Mouse (Mus musculus) liver, adult 2 months (tissue): Measurements from ENCODE around the gene Hamp2. TPM values are rescaled to one million over a fixed set of nuclear protein-coding genes. Genes with fewer than 3 reads are reported as not detected.
"Not testable (repeated sequence)": the region's sequence is repeated elsewhere in the genome, so short reads cannot be mapped to it uniquely, and the experiment has no call there.

Experiments
- DNase-seq: peaks from one replicate; pipeline ENCODE4 v3.0.0-alpha.2; 2011; ENCODE audit warnings: low read depth, low spot score; ENCODE audit errors: extremely low read depth
- H3K27ac ChIP-seq: fragments of 200-500 bp; replicated peaks from 2 replicates; pipeline ENCODE4 v1.5.1; 2012; ENCODE audit warnings: low read depth, mild to moderate bottlenecking, control low read depth, inconsistent platforms, low read length; ENCODE audit not compliant: insufficient read depth
- H3K27me3 ChIP-seq: fragments of 200-500 bp; 2 replicates; pipeline ENCODE4 v1.6.1; 2012; ENCODE audit warnings: mild to moderate bottlenecking, moderate library complexity, low read length, inconsistent platforms; ENCODE audit not compliant: control insufficient read depth, insufficient read depth
- H3K36me3 ChIP-seq: fragments of 200-500 bp; 2 replicates; pipeline ENCODE4 v1.6.1; 2012; ENCODE audit warnings: low read length, inconsistent platforms; ENCODE audit not compliant: control insufficient read depth, insufficient read depth
- H3K4me1 ChIP-seq: fragments of 200-500 bp; 2 replicates; pipeline ENCODE4 v1.6.1; 2011; ENCODE audit warnings: low read length; ENCODE audit not compliant: control insufficient read depth, insufficient read depth
- H3K4me3 ChIP-seq: fragments of 200-500 bp; 2 replicates; pipeline ENCODE4 v1.5.1; 2011; ENCODE audit warnings: low read depth, mild to moderate bottlenecking, control low read depth, low read length, moderate library complexity; ENCODE audit not compliant: insufficient read depth
- H3K79me2 ChIP-seq: fragments of 200-500 bp; 2 replicates; pipeline ENCODE4 v1.6.1; 2012; ENCODE audit warnings: inconsistent platforms, mild to moderate bottlenecking, low read length, moderate library complexity; ENCODE audit not compliant: control insufficient read depth, insufficient read depth
- H3K9ac ChIP-seq: fragments of 200-500 bp; 2 replicates; pipeline ENCODE4 v1.6.1; 2012; ENCODE audit warnings: low read depth, mild to moderate bottlenecking, control low read depth, inconsistent platforms, low read length
- CTCF ChIP-seq: fragments of 200-500 bp; IDR thresholded peaks from 2 replicates; pipeline ENCODE4 v1.5.1; 2011; ENCODE audit warnings: low read depth, low read length, control low read depth
- POLR2A ChIP-seq: fragments of 200-500 bp; IDR thresholded peaks from 2 replicates; pipeline ENCODE4 v1.6.1; 2011; ENCODE audit warnings: low read length, control low read depth; ENCODE audit not compliant: insufficient read depth; ENCODE audit errors: extremely low read depth
- WGBS: fragments of 180-500 bp; shearing (Covaris S2); methylation state at CpG from one replicate; pipeline ENCODE4 v1.1.7; 2018; 5-methylcytosine and 5-hydroxymethylcytosine counted together
- polyA plus RNA-seq: library from polyadenylated mRNA; depleted of rRNA; stranded (reverse); fragments of >200 nt; gene quantifications from 2 replicates; pipeline ENCODE4 v1.2.3, GENCODE M21; 2012; rRNA removed
- total RNA-seq: library from RNA; depleted of rRNA; stranded (reverse); fragments of >200 nt; gene quantifications from 2 replicates; pipeline ENCODE4 v1.2.3, GENCODE M21; 2014; rRNA removed

The Hamp2 gene
- total RNA-seq: 445 and 548 TPM in 2 replicates
- polyA plus RNA-seq: 6,798 and 9,385 TPM in 2 replicates

DNA sequence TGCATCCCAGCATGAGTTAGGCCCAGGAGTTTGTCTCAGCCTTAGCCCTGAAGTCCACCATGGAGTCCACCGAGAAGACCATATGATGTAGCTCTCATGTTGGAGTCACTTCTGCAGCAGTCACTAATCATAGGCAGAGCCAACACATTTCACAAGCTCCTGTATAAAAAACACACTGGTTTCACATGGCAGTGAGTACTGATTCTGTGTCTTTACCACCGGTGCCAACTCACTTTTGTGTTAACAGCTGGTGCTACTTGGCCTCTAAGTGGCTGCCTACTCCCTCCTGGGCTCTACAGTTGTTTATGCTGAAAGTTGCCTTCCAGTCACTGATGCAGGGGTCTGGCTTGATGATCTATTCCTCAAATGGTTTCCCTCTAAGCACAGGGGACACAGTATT is at the start of gene Hamp2:
Gene Hamp2, minus strand, starts transcription at position 101 of the 400 bp plus-strand sequence.
- DNase-seq, H3K4me1 ChIP-seq, H3K36me3 ChIP-seq, H3K4me3 ChIP-seq, H3K79me2 ChIP-seq, H3K27ac ChIP-seq, H3K9ac ChIP-seq, H3K27me3 ChIP-seq: not testable (repeated sequence)
- 54% methylated on average over 2 of the region's 2 CpGs for WGBS

DNA sequence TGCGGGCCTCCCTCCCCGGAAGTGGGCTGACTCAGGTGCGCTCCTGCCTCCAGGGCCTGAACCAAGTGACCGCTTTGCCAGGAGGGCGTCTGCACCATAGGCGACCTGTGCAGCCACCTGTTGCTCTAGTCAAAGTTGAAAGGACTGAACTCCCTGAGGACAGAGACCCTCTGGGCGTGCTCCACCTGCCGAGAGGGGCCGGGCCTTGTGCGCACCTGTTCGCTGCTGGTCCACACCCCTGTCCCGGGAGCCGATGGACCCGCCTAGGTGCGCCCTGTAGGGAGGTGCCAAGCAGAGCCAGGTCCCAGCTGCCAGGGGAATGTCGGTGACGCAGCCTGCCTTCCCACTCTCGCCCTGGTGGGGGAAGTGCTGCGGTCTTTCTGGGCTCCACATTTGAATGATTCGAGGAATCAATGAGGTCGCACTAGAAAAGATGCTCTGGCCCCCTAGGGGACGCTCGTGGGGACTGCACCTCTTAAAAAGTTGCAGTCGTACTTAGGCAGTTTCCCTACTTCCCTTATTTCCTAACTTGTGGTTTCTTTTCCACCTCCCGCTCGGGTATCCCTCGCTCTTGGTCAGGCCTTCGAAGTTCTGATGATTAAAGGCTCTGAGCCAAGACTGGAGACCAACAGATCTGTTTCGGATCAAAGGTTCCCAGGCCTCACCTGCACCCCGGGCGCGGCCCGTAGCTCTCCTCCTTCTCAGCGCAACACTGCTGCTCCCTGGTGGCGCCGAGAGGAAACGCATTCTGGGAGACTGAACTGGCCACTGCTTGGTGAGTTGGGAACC is 49.2 kb upstream of the Hamp2 start, which contains the start of gene Fam187b:
Gene Fam187b, plus strand, starts transcription at position 290 of the 789 bp plus-strand sequence.
- peak within 1 kb of the TSS; percentile 96 for H3K27ac ChIP-seq
- H3K9ac ChIP-seq: peak within 1 kb of the TSS; percentile 98
- H3K4me1 ChIP-seq: peaks cover 27% of the 10 kb centered on the region
- peak within 1 kb of the TSS; percentile 82 for H3K4me3 ChIP-seq
- H3K36me3 ChIP-seq: peaks cover 6% of the 10 kb centered on the region; the same call in 1 of the 2 replicates
- peak; percentile 96 for TF ChIP-seq CTCF
- TF ChIP-seq POLR2A: no peak
- under 1% methylated on average over 37 of the region's 37 CpGs for WGBS
- peaks cover 20% of the 10 kb centered on the region for H3K79me2 ChIP-seq
- peak; percentile 92 for DNase-seq
- no peaks in the 10 kb centered on the region for H3K27me3 ChIP-seq

DNA sequence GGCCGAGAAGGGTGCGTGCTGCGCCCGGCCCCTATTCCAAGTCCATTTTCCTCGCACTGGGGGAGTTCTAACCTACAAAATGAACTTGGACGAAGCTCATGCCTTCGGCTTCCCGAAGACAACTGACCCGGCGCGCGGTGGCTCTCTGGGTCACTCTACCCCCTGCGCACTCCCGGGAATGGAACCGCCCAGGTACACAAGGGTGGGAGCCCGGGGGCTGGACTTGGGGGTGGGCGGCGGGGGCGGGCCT is 48.7 kb upstream of the Hamp2 start, which contains the start of gene Lsr:
Gene Lsr, minus strand, starts transcription at position 214 of the 250 bp plus-strand sequence.
- peak within 1 kb of the TSS; percentile 98 for H3K9ac ChIP-seq
- under 1% methylated on average over 19 of the region's 19 CpGs for WGBS
- no peaks in the 10 kb centered on the region for H3K27me3 ChIP-seq
- H3K36me3 ChIP-seq: peaks cover 8% of the 10 kb centered on the region; the same call in 1 of the 2 replicates
- peaks cover 29% of the 10 kb centered on the region for H3K4me1 ChIP-seq
- H3K79me2 ChIP-seq: peaks cover 20% of the 10 kb centered on the region
- H3K4me3 ChIP-seq: peak within 1 kb of the TSS; percentile 82
- peak within 1 kb of the TSS; percentile 96 for H3K27ac ChIP-seq
- no peak for DNase-seq
- peak; percentile 78 for TF ChIP-seq POLR2A
- TF ChIP-seq CTCF: no peak

DNA sequence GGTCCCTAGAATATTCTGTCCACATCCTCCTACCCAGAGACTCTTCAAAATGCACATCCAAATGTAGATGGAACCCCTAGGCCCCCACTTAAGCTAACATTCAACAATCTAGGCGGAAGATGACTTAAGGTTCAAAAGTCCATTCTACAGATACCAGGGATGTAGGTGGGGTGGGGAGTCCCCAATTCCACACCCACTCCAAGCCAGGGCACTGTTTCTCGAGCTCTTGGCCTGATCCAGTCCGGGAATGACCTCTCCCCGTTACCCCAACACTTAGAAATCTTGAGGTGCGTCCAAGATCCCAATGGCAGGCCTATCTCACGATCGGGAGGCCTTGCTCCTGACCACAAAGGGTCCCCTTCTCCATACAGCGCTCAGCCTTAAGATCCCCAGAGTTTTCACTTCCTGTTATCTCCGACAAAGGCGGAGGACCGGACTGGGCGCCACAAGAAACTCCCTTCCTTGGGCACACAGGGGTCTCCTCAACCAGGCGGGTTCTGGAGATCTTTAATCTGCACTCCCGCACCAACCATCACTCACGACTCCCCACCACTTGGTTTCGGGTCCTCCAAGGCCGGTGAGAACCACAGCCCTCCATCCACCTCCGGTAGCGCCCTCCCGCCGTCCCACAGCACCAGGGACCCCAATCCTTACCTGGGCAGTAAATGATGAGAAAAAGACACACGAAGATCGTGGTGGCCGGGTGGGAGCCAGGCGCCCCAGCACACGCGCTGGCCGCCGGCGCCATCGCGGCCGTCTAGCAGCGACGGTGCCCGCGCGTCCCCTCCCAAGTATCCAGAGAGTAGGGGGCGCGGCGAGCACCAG is 48.2 kb upstream of the Hamp2 start:
- Histone ChIP-seq H3K4me3 (peak overlapping the region; percentile 82), H3K27ac (peak overlapping the region; percentile 96), H3K4me1 (peaks cover 31% of the 10 kb centered on the region), H3K27me3 (no peaks in the 10 kb centered on the region), H3K79me2 (peaks cover 20% of the 10 kb centered on the region), H3K36me3 (peaks cover 8% of the 10 kb centered on the region; the same call in 1 of the 2 replicates), H3K9ac (peak overlapping the region; percentile 98)
- peak; percentile 64 for DNase-seq
- 4% methylated on average over 41 of the region's 41 CpGs for WGBS
- no peak for TF ChIP-seq CTCF
- TF ChIP-seq POLR2A: no peak

DNA sequence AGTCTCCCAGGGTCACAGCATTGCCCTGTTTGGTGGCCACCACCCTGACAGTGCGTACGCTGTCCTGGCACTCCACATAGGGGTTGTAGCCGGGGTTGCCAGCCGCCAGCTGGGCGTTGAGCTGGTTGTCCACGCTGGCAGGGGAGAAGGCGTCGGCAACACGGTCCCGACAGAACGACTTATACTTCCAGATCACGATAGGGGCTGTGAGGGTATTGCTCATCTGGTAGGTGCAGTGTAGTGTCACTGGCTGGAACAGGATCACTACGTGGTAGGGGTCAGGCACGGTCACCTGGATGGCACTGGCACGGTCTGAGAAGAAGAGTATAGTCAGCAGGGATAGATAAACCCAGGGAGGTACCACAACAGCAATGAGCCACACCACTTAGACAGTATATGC is 47.4 kb upstream of the Hamp2 start:
- 52% methylated on average over 15 of the region's 15 CpGs for WGBS
- peaks cover 20% of the 10 kb centered on the region for H3K79me2 ChIP-seq
- peak overlapping the region; percentile 96 for H3K27ac ChIP-seq
- no peak for DNase-seq
- peak overlapping the region; percentile 82 for H3K4me3 ChIP-seq
- peaks cover 8% of the 10 kb centered on the region; the same call in 1 of the 2 replicates for H3K36me3 ChIP-seq
- peak overlapping the region; percentile 98 for H3K9ac ChIP-seq
- peaks cover 39% of the 10 kb centered on the region for H3K4me1 ChIP-seq
- H3K27me3 ChIP-seq: no peaks in the 10 kb centered on the region
- TF ChIP-seq POLR2A (no peak), CTCF (no peak)

DNA sequence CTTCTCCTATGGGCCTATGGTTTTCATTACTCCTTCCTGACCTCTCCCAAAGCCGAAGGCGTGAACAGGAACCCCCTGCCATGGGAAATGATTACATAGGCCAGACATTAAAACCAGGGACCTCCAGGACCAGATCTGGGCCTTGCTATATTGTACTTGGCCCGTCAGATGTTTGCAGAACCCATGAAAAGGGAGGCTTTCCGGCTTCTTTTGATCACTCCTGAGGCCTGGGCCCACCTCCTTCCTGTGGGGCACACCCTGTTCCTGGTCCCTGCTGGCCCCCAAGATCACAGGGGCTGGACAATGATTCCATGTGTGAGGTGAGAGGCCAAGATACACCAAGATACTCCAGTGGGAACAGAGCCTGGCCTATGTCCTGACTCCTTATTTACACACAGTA is 44.7 kb upstream of the Hamp2 start:
- Histone ChIP-seq H3K79me2 (peaks cover 20% of the 10 kb centered on the region), H3K27ac (peak overlapping the region; percentile 42), H3K27me3 (no peaks in the 10 kb centered on the region), H3K4me1 (peaks cover 50% of the 10 kb centered on the region), H3K9ac (peak overlapping the region; percentile 41), H3K4me3 (no peak overlapping the region), H3K36me3 (peaks cover 8% of the 10 kb centered on the region; the same call in 1 of the 2 replicates)
- 78% methylated on average over 4 of the region's 4 CpGs for WGBS
- no peak for DNase-seq
- TF ChIP-seq CTCF: no peak
- no peak for TF ChIP-seq POLR2A
